Mouse (Mus musculus): ENCODE data around the gene Xpnpep2. TPM values are rescaled to one million over a fixed set of nuclear protein-coding genes. Genes with fewer than 3 reads are reported as not detected.

Xpnpep2 gene
- polyA plus RNA-seq, 1 experiment from 2014 or later: 5.6 TPM

Other genes starting within 250 kb of the Xpnpep2 start
- 24.9 and 26.7 TPM in 2 replicates for gene Smarca1, start 215.8 kb upstream of the Xpnpep2 start, polyA plus RNA-seq (2015; fragmentation: Nextera tagmentation; extraction: Ambion mirVana)
- gene Ocrl, start 196.3 kb upstream of the Xpnpep2 start, polyA plus RNA-seq (2015; fragmentation: Nextera tagmentation; extraction: Ambion mirVana): 18.6 and 21.2 TPM in 2 replicates
- 6.2 and 6.4 TPM in 2 replicates for gene Apln, start 73.9 kb upstream of the Xpnpep2 start, polyA plus RNA-seq (2015; fragmentation: Nextera tagmentation; extraction: Ambion mirVana)
- 1.5 and 2.1 TPM in 2 replicates for gene Sash3, start 37.7 kb downstream of the Xpnpep2 start, polyA plus RNA-seq (2015; fragmentation: Nextera tagmentation; extraction: Ambion mirVana)
- gene Zdhhc9, start 100.2 kb downstream of the Xpnpep2 start, polyA plus RNA-seq (2015; fragmentation: Nextera tagmentation; extraction: Ambion mirVana): 5.7 and 6.4 TPM in 2 replicates
- gene Utp14a, start 148.1 kb downstream of the Xpnpep2 start, polyA plus RNA-seq (2015; fragmentation: Nextera tagmentation; extraction: Ambion mirVana): 17.7 and 18.9 TPM in 2 replicates
- gene Bcorl1, start 232.6 kb downstream of the Xpnpep2 start, polyA plus RNA-seq (2015; fragmentation: Nextera tagmentation; extraction: Ambion mirVana): 6.3 and 6.9 TPM in 2 replicates

Measured in kidney, embryonic 15.5 days (tissue).